Mouse (Mus musculus): Measurements from ENCODE around the gene Tmem59l.

DNA sequence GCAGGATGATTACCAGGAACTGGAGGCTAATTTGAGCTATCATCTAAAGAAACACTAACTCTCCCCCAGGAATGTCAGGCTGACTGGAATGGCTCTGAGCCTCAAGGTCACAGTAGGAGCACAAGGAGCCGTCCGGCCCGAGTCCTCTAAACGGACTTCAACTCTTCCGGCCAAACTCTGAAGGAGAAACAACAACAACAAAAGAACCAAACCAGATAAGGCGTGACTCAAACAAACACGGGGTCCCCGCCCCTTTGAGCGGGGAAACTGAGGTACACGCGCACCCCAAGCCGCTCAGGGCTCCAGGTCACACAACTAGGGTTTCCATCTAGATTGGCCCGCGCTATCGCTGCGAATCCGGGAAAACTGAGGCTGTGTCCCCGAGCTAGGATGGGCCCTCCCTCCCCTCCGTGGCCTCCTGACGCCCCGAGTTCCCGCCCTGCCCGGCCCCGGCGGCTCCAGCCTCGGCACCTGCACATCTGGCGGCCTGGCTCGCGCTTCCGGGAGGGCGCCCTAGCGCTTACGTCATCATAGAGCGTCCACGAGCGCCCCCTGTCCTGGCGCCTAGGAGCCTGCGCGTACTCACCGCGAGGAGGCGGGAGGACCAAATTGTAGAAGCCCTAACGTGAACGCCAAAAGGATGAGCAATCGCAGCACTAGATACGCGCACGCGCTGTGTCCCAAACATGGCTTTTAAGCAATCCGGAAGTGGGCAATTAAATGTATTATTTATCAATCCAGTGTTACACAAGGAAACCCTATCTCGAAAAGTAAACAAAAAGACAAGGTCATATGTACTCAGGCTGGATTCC lies 35.6 kb upstream of the Tmem59l start:
- TF ChIP-seq MAX (IDR thresholded peaks at IDR 0.05) (peak; percentile 58), CTCF (IDR thresholded peaks at IDR 0.05; ENCODE audit: control insufficient read depth, insufficient read depth, insufficient read length) (no peak), MYOG (IDR thresholded peaks at IDR 0.05; ENCODE audit: control insufficient read depth, extremely low read depth, insufficient read length) (no peak), USF1 (IDR thresholded peaks at IDR 0.05; ENCODE audit: low read depth) (no peak), MYOD1 (IDR thresholded peaks at IDR 0.05; ENCODE audit: control insufficient read depth, insufficient read length, low read depth) (no peak), CEBPB (IDR thresholded peaks at IDR 0.05; ENCODE audit: low read depth) (peak; percentile 22), FOSL1 (IDR thresholded peaks at IDR 0.05; ENCODE audit: insufficient read depth, low read length, poor library complexity, severe bottlenecking) (no peak)

All from C2C12 (cell line).